Mouse (Mus musculus) heart, adult 9 months (tissue): ENCODE results near the gene Adgrd1.
A peak's percentile ranks its signal among the peaks of the same experiment; 100 is the strongest.

ENCODE experiments used
- DNase-seq, 2 experiments: peaks; one replicate each; pipeline ENCODE4 v3.0.0; 2022; ENCODE audit warnings: low spot score in 2 of 2

Gene Adgrd1

GRCm38 (mm10) chr5:129196501-129196900 lies 100.0 kb downstream of the Adgrd1 start:
- DNase-seq = no peak

DNA sequence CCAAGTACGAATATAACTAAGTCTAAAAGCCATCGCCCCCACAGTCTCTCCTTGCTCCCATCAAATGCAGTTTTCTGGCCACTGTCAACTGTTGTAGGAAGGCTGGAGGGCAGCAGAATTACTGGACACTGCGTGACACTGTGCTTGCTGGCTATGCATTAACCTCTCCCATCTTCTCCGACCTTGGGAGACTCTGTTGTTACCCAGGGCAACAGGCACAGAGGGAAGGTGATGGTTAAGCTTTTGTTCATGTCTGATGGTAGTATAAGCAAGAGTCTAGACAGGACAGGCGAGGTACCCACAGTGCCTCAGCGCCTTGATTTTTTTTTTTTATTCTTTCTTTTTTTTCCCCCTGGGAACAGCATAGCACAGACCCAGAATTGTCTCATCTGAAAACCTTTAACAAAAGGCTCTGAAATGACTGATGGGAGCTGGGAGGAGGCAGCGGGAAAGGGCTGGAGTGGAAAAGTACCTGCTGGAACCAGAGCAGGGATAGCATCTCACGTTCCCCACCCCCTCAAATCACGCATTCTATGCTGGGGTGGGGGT lies 100.5 kb downstream of the Adgrd1 start:
- no peak for DNase-seq

- DNase-seq = peak; percentile 68 to 77
Measured at GRCm38 (mm10) chr5:129200132-129200531, 103.6 kb downstream of the Adgrd1 start.

GRCm38 (mm10) chr5:129208279-129208678 lies 111.7 kb downstream of the Adgrd1 start:
- no peak for DNase-seq

DNA sequence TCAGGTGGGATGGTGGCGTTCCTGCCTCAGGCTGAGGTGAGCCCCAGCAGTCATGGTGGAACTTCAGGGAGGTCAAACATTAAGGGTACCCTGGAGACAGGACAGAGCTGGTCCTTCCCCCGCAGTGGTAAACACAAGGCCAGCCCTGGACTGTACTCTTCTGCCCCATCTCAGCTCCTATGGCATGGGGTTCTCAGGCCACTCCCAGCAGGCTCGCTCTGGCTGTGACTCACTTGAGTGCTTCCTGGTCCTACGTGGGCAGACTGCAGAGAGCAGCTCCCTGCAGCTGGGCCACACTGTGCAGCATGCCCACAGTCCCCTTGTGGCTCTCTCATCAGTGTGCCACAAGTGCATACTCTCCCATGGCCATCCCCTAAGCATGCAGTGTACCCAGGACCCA lies 112.3 kb downstream of the Adgrd1 start:
- DNase-seq = no peak

DNA sequence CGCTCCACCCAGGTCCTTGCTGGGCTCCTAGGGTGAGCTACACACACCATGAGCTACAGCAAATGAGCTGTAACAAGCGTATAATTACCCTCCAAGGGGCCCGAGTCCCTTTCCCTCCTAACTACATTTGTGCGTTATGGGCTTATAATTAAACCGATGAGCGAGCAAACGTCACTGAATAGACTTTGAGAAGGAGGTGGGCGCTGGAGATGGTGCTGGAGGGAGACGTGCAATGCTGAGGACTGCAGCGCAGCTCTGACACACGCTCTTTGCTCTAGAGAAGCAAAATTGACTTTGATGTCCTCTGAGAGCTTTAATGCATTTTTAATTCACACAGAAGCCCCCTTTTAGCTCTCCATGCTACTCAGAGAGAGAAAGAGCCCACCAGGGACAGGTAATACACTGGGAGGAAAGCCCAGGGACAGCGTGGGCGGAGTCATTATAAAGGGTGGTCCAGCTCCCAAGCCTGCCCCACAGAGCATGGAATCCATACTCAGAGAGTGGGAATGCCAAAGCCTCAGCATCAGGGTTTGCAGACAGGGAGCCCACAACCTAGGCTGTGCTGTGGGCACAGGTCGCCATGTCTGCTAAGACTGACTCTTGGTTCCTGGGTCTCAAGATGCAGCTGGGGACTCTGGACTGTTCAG lies 115.0 kb downstream of the Adgrd1 start:
- no peak for DNase-seq

DNA sequence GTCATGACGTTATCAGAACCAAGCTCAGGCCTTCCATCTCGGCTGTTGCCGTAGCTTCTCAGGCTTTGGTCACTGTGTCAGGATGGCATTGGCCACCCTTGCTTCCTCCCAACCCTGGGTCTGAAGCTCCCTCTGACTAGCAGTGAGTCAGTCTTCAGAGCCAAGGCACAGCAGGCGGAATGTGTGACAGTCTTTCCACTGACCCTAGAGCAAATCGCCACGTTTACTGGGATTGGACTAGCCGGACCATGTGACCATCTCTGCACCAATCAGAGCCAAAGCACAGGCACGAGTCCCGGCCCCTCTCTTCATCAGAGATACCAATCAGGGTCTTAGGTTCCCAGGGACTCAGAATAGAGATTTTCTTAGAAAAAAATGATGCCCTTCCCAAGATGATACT lies 117.5 kb downstream of the Adgrd1 start:
- DNase-seq = no peak

GRCm38 (mm10) chr5:129216001-129216400 lies 119.5 kb downstream of the Adgrd1 start:
- DNase-seq = no peak

GRCm38 (mm10) chr5:129217481-129218221 lies 121.1 kb downstream of the Adgrd1 start:
- DNase-seq = no peak

DNA sequence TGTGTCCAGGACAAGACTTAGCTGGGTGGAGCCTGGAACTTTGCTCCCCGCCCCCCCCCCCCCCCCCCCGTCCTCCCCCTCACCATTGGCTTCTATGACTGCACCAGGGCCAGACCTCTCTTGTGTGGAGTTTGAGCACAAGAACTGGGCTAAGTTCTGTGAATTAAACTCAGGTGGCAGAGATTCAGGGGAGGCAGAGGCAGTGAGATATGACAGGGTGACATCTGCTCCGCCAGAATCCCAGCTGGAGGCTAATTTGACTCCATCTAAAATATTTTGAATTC lies 121.6 kb downstream of the Adgrd1 start:
- DNase-seq = no peak

- DNase-seq = no peak
Measured at GRCm38 (mm10) chr5:129218537-129218981, 122.0 kb downstream of the Adgrd1 start.

DNA sequence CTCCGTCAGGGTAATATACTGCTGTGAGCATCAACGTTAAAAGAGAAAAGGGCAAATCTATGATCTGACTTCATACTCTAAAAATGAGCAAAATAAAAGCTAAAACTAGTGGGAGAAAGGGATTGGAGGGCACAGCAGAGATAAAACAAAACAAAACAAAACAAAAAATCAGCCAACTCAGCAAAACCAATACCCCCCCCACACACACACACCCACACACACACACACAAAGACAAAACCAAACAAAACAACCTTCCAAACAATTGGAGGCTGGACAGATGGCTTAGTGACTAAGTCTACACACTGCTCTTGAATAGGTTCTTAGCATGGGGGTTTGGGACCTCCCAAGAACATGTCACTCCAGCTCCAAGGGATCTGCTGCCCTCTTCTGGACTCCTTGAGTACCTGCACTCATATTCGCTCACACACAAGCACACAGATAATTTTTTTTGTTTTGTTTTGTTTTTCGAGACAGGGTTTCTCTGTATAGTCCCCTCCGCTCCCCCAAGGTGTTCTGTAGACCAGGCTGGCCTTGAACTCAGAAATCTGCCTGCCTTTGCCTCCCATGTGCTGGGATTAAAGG lies 122.7 kb downstream of the Adgrd1 start:
- no peak for DNase-seq

DNA sequence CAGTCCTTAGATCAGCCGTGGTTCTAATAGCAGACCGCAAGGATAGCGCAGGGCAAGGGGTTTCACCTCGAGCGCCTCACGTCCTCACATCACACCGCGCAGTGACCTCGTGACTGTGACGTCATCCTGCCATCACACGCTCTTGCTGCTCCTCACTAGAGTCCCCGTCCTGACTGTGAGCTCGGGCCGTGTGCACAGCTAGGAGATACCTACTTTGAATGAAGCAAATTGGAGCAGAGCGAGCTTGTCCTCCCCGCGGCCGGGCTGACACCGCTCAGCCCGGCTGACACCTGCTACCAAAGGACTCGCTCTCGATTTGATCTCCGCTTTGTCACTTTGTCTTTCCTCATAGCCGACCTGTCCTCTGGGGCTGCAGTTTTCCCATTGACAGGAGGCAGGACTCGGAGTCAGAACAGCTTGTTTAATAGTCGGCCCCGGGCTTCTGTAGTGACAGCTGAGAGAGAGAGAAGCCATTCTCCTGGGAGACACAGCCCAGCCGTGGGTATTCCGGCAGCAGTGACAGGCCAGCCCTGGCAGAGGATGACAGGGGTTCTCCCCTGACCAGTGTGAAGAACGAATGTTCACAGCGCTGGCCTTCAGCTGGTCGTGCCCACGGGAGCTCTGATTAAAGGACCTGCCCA lies 129.4 kb downstream of the Adgrd1 start:
- DNase-seq = no peak

GRCm38 (mm10) chr5:129228171-129228570 lies 131.6 kb downstream of the Adgrd1 start:
- no peak for DNase-seq

DNA sequence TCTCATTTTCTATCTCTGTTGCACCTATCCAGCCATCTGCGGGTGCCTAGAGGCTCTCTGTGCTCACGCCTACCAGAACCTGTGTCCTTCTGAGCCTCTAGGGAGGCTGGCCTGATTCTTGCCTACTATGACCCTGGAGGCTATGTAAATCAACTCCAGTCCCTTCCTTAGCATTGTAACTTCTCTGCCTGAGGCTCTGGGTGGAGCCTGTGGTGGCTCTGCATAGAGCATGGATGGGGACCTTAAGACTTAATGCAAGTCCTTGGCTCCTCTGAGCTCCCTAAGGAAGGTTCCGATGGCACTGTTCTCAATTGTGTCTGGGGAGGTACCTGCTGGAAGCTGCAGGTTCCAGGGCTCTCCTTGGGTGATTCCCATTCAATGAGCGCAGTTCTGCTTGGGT lies 136.8 kb downstream of the Adgrd1 start:
- no peak for DNase-seq

DNA sequence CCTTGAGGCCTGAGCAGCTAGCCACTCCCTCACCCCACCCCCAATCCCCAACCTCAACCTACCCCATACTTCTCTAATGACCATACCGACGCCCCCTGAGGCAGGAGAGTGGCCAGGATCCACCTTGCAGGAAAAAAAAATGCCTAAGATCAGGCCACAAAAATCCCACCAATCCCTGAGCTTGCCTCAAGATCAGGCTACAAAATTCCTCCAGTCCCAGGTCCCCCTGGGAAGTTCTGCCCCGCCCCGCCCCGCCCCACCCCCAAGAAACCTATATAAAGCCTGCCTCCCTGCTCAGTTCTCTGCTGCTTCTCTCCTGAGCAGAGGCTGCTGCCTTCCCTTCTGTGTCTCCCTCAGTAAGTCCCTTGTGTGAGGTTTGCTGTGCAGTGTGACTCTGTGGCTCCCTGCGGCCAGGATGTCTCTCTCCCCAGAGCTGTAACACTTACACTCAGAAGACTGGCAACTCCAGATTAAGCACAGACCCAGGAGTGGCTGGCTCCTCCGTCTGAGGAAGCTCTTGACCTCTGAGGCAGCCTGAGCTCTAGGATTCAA lies 137.4 kb downstream of the Adgrd1 start:
- no peak for DNase-seq

- no peak for DNase-seq
Measured at GRCm38 (mm10) chr5:129236366-129236765, 139.8 kb downstream of the Adgrd1 start.

- DNase-seq = no peak
Measured at GRCm38 (mm10) chr5:129241865-129242264, 145.3 kb downstream of the Adgrd1 start.

DNA sequence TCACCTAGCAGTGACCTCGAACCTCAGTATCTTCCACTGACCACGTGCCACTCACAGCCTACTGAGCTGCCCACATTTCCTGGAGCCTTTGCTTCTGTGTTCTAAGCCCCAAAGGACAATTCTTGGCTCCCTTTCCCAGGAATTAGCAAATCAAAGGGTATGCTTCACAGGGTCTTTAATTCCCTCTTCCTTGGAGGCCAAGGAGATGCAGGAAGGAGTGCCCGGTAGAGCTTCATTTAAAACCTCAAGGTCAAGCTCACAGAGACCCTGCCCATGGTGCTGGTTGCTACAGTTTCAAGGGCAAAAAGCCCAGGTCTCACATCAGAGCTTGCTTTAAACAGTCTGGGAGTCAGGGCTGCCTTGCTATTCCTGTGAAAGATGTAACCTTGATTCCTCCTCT lies 145.7 kb downstream of the Adgrd1 start:
- no peak for DNase-seq

GRCm38 (mm10) chr5:129243120-129243519 lies 146.6 kb downstream of the Adgrd1 start:
- no peak for DNase-seq

GRCm38 (mm10) chr5:129244392-129244791 lies 147.8 kb downstream of the Adgrd1 start:
- DNase-seq = no peak

GRCm38 (mm10) chr5:129249080-129249479 lies 152.5 kb downstream of the Adgrd1 start:
- peak in 1 of 2 experiments; percentile 11 for DNase-seq
